Mouse (Mus musculus) kidney, embryonic 16.5 days (tissue): Measurements from ENCODE around the gene Astl. TPM values are rescaled to one million over a fixed set of nuclear protein-coding genes. Genes with fewer than 3 reads are reported as not detected.

Experiments
- ATAC-seq: fragments of 200-750 bp; cut with Nextera tagmentation; 2 replicates; pipeline ENCODE4 v1.8.0; 2017; ENCODE audit warnings: moderate TSS enrichment; ENCODE audit not compliant: low FRiP score, low TSS enrichment
- H3K27ac ChIP-seq: fragments of 300-500 bp; sonication (generic); 2 replicates; pipeline ENCODE4 v1.5.1; 2014; ENCODE audit warnings: low read length
- H3K27me3 ChIP-seq: fragments of 300-500 bp; sonication (generic); 2 replicates; pipeline ENCODE4 v1.6.1; 2014; ENCODE audit warnings: low read length, control low read depth, mixed read lengths; ENCODE audit not compliant: insufficient read depth
- H3K36me3 ChIP-seq: fragments of 300-500 bp; sonication (generic); 2 replicates; pipeline ENCODE4 v1.6.1; 2014; ENCODE audit warnings: low read length, control low read depth, mixed read lengths; ENCODE audit not compliant: insufficient read depth
- H3K4me1 ChIP-seq: fragments of 300-500 bp; sonication (generic); 2 replicates; pipeline ENCODE4 v1.6.1; 2014; ENCODE audit warnings: low read length, control low read depth, mixed read lengths; ENCODE audit not compliant: insufficient read depth
- H3K4me2 ChIP-seq: fragments of 300-500 bp; sonication (generic); replicated peaks from 2 replicates; pipeline ENCODE4 v1.6.1; 2014; ENCODE audit warnings: low read depth, low read length
- H3K4me3 ChIP-seq: fragments of 300-500 bp; sonication (generic); 2 replicates; pipeline ENCODE4 v1.5.1; 2014; ENCODE audit warnings: mild to moderate bottlenecking, low read length
- H3K9ac ChIP-seq: fragments of 300-500 bp; sonication (generic); replicated peaks from 2 replicates; pipeline ENCODE4 v1.6.1; 2014; ENCODE audit warnings: low read length
- H3K9me3 ChIP-seq: fragments of 300-500 bp; sonication (generic); 2 replicates; pipeline ENCODE4 v1.6.1; 2016; ENCODE audit warnings: low read length, control low read depth
- WGBS: fragments of 180-500 bp; shearing (Covaris S2); extraction: QIAGEN DNeasy Blood & Tissue Kit; methylation state at CpG from one replicate; pipeline ENCODE4 v1.1.7; 2014; 5-methylcytosine and 5-hydroxymethylcytosine counted together
- polyA plus RNA-seq: library from polyadenylated mRNA; unstranded; fragments of >200 nt; fragmentation: Nextera tagmentation; extraction: Ambion mirVana; gene quantifications from 2 replicates; pipeline ENCODE4 v1.2.1, GENCODE M21; 2015

The Astl gene
- polyA plus RNA-seq, 1 experiment from 2014 or later: not detected

- Histone ChIP-seq H3K27ac (no peak overlapping the region), H3K27me3 (no peaks in the 10 kb centered on the region), H3K4me1 (peaks cover 13% of the 10 kb centered on the region; the same call in 1 of the 2 replicates), H3K9ac (no peak overlapping the region), H3K36me3 (no peaks in the 10 kb centered on the region), H3K9me3 (no peaks in the 10 kb centered on the region), H3K4me3 (no peak overlapping the region), H3K4me2 (no peak overlapping the region)
- WGBS: 87% methylated on average over 3 of the region's 3 CpGs
- no peak for ATAC-seq
Measured at GRCm38 (mm10) chr2:127374131-127374530, 35.7 kb downstream of the Astl start.

- no peaks in the 10 kb centered on the region for H3K36me3 ChIP-seq
- no peak overlapping the region for H3K27ac ChIP-seq
- no peak overlapping the region for H3K4me2 ChIP-seq
- no peaks in the 10 kb centered on the region for H3K27me3 ChIP-seq
- peaks cover 11% of the 10 kb centered on the region; the same call in 1 of the 2 replicates for H3K4me1 ChIP-seq
- H3K9ac ChIP-seq: no peak overlapping the region
- 45% methylated on average over 3 of the region's 3 CpGs for WGBS
- H3K4me3 ChIP-seq: no peak overlapping the region
- H3K9me3 ChIP-seq: no peaks in the 10 kb centered on the region
- no peak for ATAC-seq
Measured at GRCm38 (mm10) chr2:127375087-127375486, 36.6 kb downstream of the Astl start.

DNA sequence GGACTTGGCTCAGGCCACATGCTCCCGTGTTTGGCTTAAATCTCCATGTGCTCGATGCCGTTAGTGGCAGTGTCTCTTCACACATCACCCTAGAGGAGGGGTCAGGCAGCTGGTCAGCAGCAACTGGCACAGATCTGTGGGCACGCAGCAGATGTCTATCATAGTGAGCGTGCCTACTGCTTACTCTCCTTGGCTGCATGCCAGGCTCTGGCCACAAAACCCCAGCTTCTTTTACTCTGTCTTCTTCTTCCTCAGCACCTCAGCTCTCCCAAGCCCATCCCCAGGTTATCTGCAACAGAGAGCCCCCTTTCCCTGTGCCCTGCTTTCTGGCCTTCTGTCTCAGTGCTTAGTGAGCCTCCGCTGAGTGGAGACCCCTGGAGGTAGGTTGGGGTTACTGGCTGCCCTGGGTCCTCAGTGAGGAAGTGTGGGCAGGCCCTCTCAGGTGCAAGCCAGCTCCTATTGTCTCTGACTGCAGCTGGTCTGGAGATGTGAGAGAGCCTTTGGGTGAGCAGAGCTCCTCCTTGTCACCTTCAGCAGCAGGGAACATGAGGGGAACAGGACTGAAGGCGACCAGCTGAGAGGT lies 37.4 kb downstream of the Astl start:
- H3K9me3 ChIP-seq: no peaks in the 10 kb centered on the region
- no peaks in the 10 kb centered on the region for H3K27me3 ChIP-seq
- no peak overlapping the region for H3K4me3 ChIP-seq
- no peak overlapping the region for H3K4me2 ChIP-seq
- ATAC-seq: no peak
- 0 out of 2 replicates have a peak, but pooled peaks cover 10% of the 10 kb centered on the region for H3K4me1 ChIP-seq
- H3K36me3 ChIP-seq: no peaks in the 10 kb centered on the region
- H3K27ac ChIP-seq: no peak overlapping the region
- no peak overlapping the region for H3K9ac ChIP-seq
- 63% methylated on average over 7 of the region's 7 CpGs for WGBS

DNA sequence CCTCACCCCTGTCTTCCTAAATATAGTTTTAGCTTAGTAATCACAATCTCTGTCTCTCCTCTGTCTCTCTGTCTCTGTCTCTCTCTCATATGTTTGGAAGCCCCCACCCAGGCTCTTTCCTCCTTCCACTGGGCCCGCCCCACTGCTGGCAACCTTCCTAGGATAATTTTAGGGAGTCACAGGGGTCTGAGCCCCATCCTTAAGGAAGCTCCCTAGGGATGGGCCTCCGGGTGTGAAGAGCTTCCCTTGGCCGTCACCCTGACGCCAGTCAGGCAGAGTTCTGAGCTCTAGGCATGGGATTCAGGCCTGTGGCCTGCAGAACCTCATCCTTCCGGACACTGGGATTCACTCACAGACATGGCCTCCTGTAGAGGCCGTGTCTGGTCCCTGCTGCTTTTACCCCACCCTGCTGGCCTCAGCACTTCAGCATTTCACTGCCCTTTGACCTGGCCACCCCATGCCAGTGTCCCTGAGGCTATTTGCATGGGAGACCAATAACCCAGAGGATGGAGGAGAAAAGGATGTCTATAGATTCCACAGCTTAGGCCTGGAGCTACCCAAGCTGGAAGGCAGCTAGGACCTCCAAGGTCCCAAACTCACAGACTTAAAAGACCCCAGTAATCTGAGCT lies 38.1 kb downstream of the Astl start:
- Histone ChIP-seq H3K36me3 (no peaks in the 10 kb centered on the region), H3K4me1 (0 out of 2 replicates have a peak, but pooled peaks cover 7% of the 10 kb centered on the region), H3K27me3 (no peaks in the 10 kb centered on the region), H3K4me2 (no peak overlapping the region), H3K4me3 (no peak overlapping the region), H3K9ac (no peak overlapping the region), H3K27ac (no peak overlapping the region), H3K9me3 (no peaks in the 10 kb centered on the region)
- ATAC-seq: no peak
- 72% methylated on average over 6 of the region's 6 CpGs for WGBS

- Histone ChIP-seq H3K9me3 (no peaks in the 10 kb centered on the region), H3K4me2 (no peak overlapping the region), H3K9ac (no peak overlapping the region), H3K36me3 (no peaks in the 10 kb centered on the region), H3K4me3 (no peak overlapping the region), H3K27me3 (no peaks in the 10 kb centered on the region), H3K27ac (no peak overlapping the region), H3K4me1 (0 out of 2 replicates have a peak, but pooled peaks cover 7% of the 10 kb centered on the region)
- WGBS: 72% methylated on average over 7 of the region's 7 CpGs
- ATAC-seq: no peak
Measured at GRCm38 (mm10) chr2:127377942-127378610, 39.6 kb downstream of the Astl start.

DNA sequence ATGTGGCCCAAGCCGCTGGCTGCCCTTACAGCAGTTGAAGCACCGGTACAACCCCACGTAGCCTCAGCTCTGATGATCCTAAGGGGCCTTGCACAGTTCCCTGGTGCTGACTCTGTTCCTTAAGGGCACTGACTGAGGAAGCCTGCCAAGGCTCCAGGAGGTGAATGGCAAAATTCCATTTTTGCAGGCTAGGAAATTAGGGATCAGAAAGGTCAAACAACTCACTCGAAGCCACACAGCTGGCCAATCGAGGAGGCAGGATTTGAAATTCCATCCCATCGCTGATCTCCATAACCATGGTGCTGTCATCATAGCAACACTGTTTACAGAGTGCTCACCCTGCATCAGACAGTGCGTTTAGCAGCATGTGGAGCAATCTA lies 40.2 kb downstream of the Astl start:
- no peaks in the 10 kb centered on the region for H3K36me3 ChIP-seq
- H3K27ac ChIP-seq: no peak overlapping the region
- H3K9ac ChIP-seq: no peak overlapping the region
- 64% methylated on average over 7 of the region's 7 CpGs for WGBS
- no peak overlapping the region for H3K4me3 ChIP-seq
- H3K27me3 ChIP-seq: no peaks in the 10 kb centered on the region
- 0 out of 2 replicates have a peak, but pooled peaks cover 7% of the 10 kb centered on the region for H3K4me1 ChIP-seq
- ATAC-seq: peak; percentile 25; the same call in 1 of the 2 replicates
- H3K9me3 ChIP-seq: no peaks in the 10 kb centered on the region
- no peak overlapping the region for H3K4me2 ChIP-seq

GRCm38 (mm10) chr2:127379250-127379649 lies 40.8 kb downstream of the Astl start:
- H3K4me3 ChIP-seq: no peak overlapping the region
- H3K9ac ChIP-seq: no peak overlapping the region
- 0 out of 2 replicates have a peak, but pooled peaks cover 7% of the 10 kb centered on the region for H3K4me1 ChIP-seq
- no peak overlapping the region for H3K4me2 ChIP-seq
- ATAC-seq: no peak
- H3K27me3 ChIP-seq: no peaks in the 10 kb centered on the region
- H3K9me3 ChIP-seq: no peaks in the 10 kb centered on the region
- WGBS: 51% methylated on average over 3 of the region's 3 CpGs
- H3K27ac ChIP-seq: no peak overlapping the region
- H3K36me3 ChIP-seq: no peaks in the 10 kb centered on the region

- Histone ChIP-seq H3K27me3 (no peaks in the 10 kb centered on the region), H3K4me2 (no peak overlapping the region), H3K4me3 (no peak overlapping the region), H3K4me1 (no peaks in the 10 kb centered on the region), H3K36me3 (no peaks in the 10 kb centered on the region), H3K27ac (no peak overlapping the region), H3K9me3 (no peaks in the 10 kb centered on the region), H3K9ac (no peak overlapping the region)
- ATAC-seq: no peak
- WGBS: 64% methylated on average over 7 of the region's 7 CpGs
Measured at GRCm38 (mm10) chr2:127383881-127384280, 45.4 kb downstream of the Astl start.

- H3K4me1 ChIP-seq: no peaks in the 10 kb centered on the region
- no peak overlapping the region for H3K27ac ChIP-seq
- H3K4me3 ChIP-seq: no peak overlapping the region
- ATAC-seq: no peak
- H3K4me2 ChIP-seq: no peak overlapping the region
- H3K27me3 ChIP-seq: no peaks in the 10 kb centered on the region
- WGBS: 76% methylated on average over 2 of the region's 2 CpGs
- H3K9ac ChIP-seq: no peak overlapping the region
- H3K9me3 ChIP-seq: no peaks in the 10 kb centered on the region
- no peaks in the 10 kb centered on the region for H3K36me3 ChIP-seq
Measured at GRCm38 (mm10) chr2:127387521-127387920, 49.1 kb downstream of the Astl start.

- H3K9ac ChIP-seq: no peak overlapping the region
- H3K9me3 ChIP-seq: no peaks in the 10 kb centered on the region
- no peaks in the 10 kb centered on the region for H3K36me3 ChIP-seq
- no peak overlapping the region for H3K4me2 ChIP-seq
- H3K4me1 ChIP-seq: peaks cover 5% of the 10 kb centered on the region; the same call in 1 of the 2 replicates
- H3K27ac ChIP-seq: no peak overlapping the region
- 74% methylated on average over 3 of the region's 3 CpGs for WGBS
- H3K27me3 ChIP-seq: no peaks in the 10 kb centered on the region
- H3K4me3 ChIP-seq: no peak overlapping the region
- no peak for ATAC-seq
Measured at GRCm38 (mm10) chr2:127390352-127390751, 51.9 kb downstream of the Astl start.
